ENCODE assay signal across 25 mouse cellular contexts in genomic region chr17:26793068-26793765, GRCm38 (mm10). TPM values are rescaled to one million over a fixed set of nuclear protein-coding genes. Genes with fewer than 3 reads are reported as not detected.
DNase-seq lines count a peak whose midpoint lies in the region; ATAC-seq lines count a peak whose summit lies in the region.
"Had no signal": no experiment of that assay in that cellular context is flagged by ENCODE, and none has a peak within 500 bp of the region (broad histone marks: within the 10 kb centered on the region; RNA-seq: fewer than 3 reads in every experiment).

No protein-coding gene starts in this region.

- 78% methylated on average over 5 of the region's 5 CpGs for WGBS in heart, embryonic 12.5 days
- 76% methylated on average over 5 of the region's 5 CpGs for WGBS in intestine, embryonic 16.5 days

- DNase-seq in heart, postnatal 14 days, result no peak
- peak; percentile 36 for DNase-seq in testis, postnatal 10 days (ENCODE audit: low spot score)
- no peak for DNase-seq in testis, postnatal 14 days (ENCODE audit: low spot score)
- DNase-seq in cerebellum, postnatal 4 days (ENCODE audit: low spot score in 2 of 2), result no peak
- DNase-seq in layer of hippocampus, adult 9-10 months (ENCODE audit: low spot score), result no peak
- no peak for DNase-seq in gastrocnemius, adult 18-20 months (ENCODE audit: low spot score)
- DNase-seq: adrenal gland, postnatal 25 days; cerebellum, adult 18-20 months; cerebellum, postnatal 36 days; gastrocnemius, postnatal 25 days; heart, postnatal 36 days; lung, embryonic 14.5 days had no signal

- H3K9me3 ChIP-seq in heart, embryonic 12.5 days (replicated peaks), result no peaks in the 10 kb centered on the region
- H3K9me3 ChIP-seq in intestine, embryonic 16.5 days (ENCODE audit: control insufficient read depth, low read length), result no peaks in the 10 kb centered on the region
- H3K9me3 ChIP-seq: heart, embryonic 13.5 days; midbrain, embryonic 12.5 days had no signal

- H3K36me3 ChIP-seq in heart, embryonic 12.5 days, result peaks cover 53% of the 10 kb centered on the region
- peaks cover 18% of the 10 kb centered on the region; the same call in 1 of the 2 replicates for H3K36me3 ChIP-seq in intestine, embryonic 16.5 days (ENCODE audit: control insufficient read depth, insufficient read depth, low read length)

- 0 out of 2 replicates have a peak overlapping the region, but pooled peaks have one; percentile 8 for H3K27ac ChIP-seq in heart, embryonic 12.5 days (ENCODE audit: poor library complexity, severe bottlenecking)
- H3K27ac ChIP-seq in intestine, embryonic 16.5 days (ENCODE audit: low read length), result peak overlapping the region; percentile 57
- H3K27ac ChIP-seq: heart, embryonic 13.5 days; hindbrain, embryonic 14.5 days; midbrain, embryonic 12.5 days had no signal

- H3K4me3 ChIP-seq in heart, embryonic 12.5 days, result no peak overlapping the region
- H3K4me3 ChIP-seq in intestine, embryonic 16.5 days (ENCODE audit: low read length), result no peak overlapping the region
- H3K4me3 ChIP-seq: heart, embryonic 13.5 days; midbrain, embryonic 12.5 days had no signal

- H3K9ac ChIP-seq in heart, embryonic 12.5 days, result no peak overlapping the region
- no peak overlapping the region for H3K9ac ChIP-seq in intestine, embryonic 16.5 days (ENCODE audit: low read depth, low read length)
- H3K9ac ChIP-seq: heart, embryonic 13.5 days; hindbrain, embryonic 14.5 days; lung, embryonic 14.5 days; midbrain, embryonic 12.5 days had no signal

- ATAC-seq in heart, embryonic 12.5 days (ENCODE audit: insufficient number of reproducible peaks, low FRiP score), result no peak
- ATAC-seq in intestine, embryonic 16.5 days, result peak; percentile 85
- ATAC-seq: forebrain, embryonic 14.5 days had no signal

- no peak overlapping the region for H3K4me2 ChIP-seq in heart, embryonic 12.5 days
- no peak overlapping the region for H3K4me2 ChIP-seq in intestine, embryonic 16.5 days (ENCODE audit: low read depth, low read length)
- H3K4me2 ChIP-seq: heart, embryonic 13.5 days; hindbrain, embryonic 14.5 days; liver, embryonic 11.5 days; lung, embryonic 14.5 days; midbrain, embryonic 12.5 days had no signal

- H3K27me3 ChIP-seq in heart, embryonic 12.5 days (replicated peaks), result no peaks in the 10 kb centered on the region
- no peaks in the 10 kb centered on the region for H3K27me3 ChIP-seq in intestine, embryonic 16.5 days (replicated peaks; ENCODE audit: control insufficient read depth, insufficient read depth, low read length)
- H3K27me3 ChIP-seq: heart, embryonic 13.5 days; midbrain, embryonic 12.5 days had no signal

- H3K4me1 ChIP-seq in heart, embryonic 12.5 days (replicated peaks), result peaks cover 24% of the 10 kb centered on the region
- H3K4me1 ChIP-seq in intestine, embryonic 16.5 days (ENCODE audit: control insufficient read depth, insufficient read depth, low read length), result peaks cover 6% of the 10 kb centered on the region
- H3K4me1 ChIP-seq: midbrain, embryonic 12.5 days had no signal

- intact Hi-C loops in heart, postnatal 14 days (cut with DNase I), result no loop called here

RNA-seq across cellular contexts. Expression of gene Bnip1, which starts 12.4 kb away (rescaled TPM):
- polyA plus RNA-seq in heart, embryonic 12.5 days (2016; fragmentation: Nextera tagmentation; extraction: Ambion mirVana), result 51.1 and 51.9 TPM in 2 replicates
- total RNA-seq in heart, postnatal 14 days (2021), result 10 to 100 TPM; 27.0 to 32.0 TPM
- 47.6 and 52.0 TPM in 2 replicates for polyA plus RNA-seq in intestine, embryonic 16.5 days (2015; fragmentation: Nextera tagmentation; extraction: Ambion mirVana)
- total RNA-seq in gastrocnemius, adult 18-20 months (2021), result 10 to 100 TPM; 25.2 to 29.7 TPM

RNA-seq across cellular contexts. Expression of gene Nkx2-5, which starts 51.6 kb away (rescaled TPM):
- 200 and 212 TPM in 2 replicates for polyA plus RNA-seq in heart, embryonic 12.5 days (2016; fragmentation: Nextera tagmentation; extraction: Ambion mirVana)
- total RNA-seq in heart, postnatal 14 days (2021), result 10 to 100 TPM; 78.9 to 80.4 TPM
- 0.09 TPM in 1 of 2 replicates, not detected in the other for polyA plus RNA-seq in intestine, embryonic 16.5 days (2015; fragmentation: Nextera tagmentation; extraction: Ambion mirVana)
- not detected for total RNA-seq in gastrocnemius, adult 18-20 months (2021)
- total RNA-seq: adrenal gland, postnatal 25 days; gastrocnemius, postnatal 25 days; layer of hippocampus, adult 18-20 months; left cerebral cortex, postnatal 36 days; megakaryocyte progenitor cell, adult 5-6 weeks; monocyte, adult 5-6 weeks had no signal
- polyA plus RNA-seq: forebrain, embryonic 14.5 days; hindbrain, embryonic 14.5 days; kidney, embryonic 16.5 days; midbrain, embryonic 12.5 days; neural tube, embryonic 11.5 days had no signal

Comparison
In these comparisons a context has a peak if more than half of its experiments do, and no peak if none do; other contexts are left out.
1. RNA of gene Nkx2-5, which starts 51.6 kb away (total RNA-seq): 78.9 to 80.4 TPM in heart, postnatal 14 days; not detected in gastrocnemius, adult 18-20 months; every median in the first group is over 10 times any median in the second.